Mouse (Mus musculus): ENCODE results near the gene Wnt11. TPM values are rescaled to one million over a fixed set of nuclear protein-coding genes. Genes with fewer than 3 reads are reported as not detected.

Wnt11 gene
- polyA plus RNA-seq, 2 experiments, result 39.1 to 115 TPM

DNA sequence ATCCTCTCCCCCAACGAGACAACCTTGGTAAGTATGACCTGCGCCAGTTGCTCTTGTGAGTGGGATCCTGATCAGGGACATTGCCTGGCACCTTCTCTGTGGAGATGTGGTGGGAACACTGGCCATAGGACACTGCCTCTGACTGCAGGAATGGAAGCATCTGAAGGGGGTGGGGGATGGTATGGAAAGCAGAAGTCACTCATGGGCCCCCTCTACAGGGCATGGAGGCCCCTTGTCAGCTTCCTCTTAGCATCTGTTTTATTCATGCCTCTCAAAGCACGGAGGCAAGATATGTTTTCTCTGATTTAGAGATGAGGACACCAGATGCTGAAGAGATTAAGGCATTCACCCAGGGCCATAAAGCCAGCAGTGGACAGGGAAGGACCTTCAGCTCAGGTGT, 34.2 kb downstream of the Wnt11 start:
- no peaks in the 10 kb centered on the region for H3K9me3 ChIP-seq (ENCODE audit: control insufficient read depth, low read length)
- H3K36me3 ChIP-seq (ENCODE audit: control insufficient read depth, insufficient read depth, low read length), result no peaks in the 10 kb centered on the region
- peaks cover 46% of the 10 kb centered on the region for H3K4me1 ChIP-seq (ENCODE audit: control insufficient read depth, insufficient read depth, low read length)
- no peak overlapping the region for H3K4me3 ChIP-seq (replicated peaks; ENCODE audit: low read length)
- 58% methylated on average over 3 of the region's 3 CpGs for WGBS
- no peak overlapping the region for H3K27ac ChIP-seq (replicated peaks; ENCODE audit: low read depth, low read length)
- TF ChIP-seq POLR2A (IDR thresholded peaks at IDR 0.05; ENCODE audit: borderline replicate concordance, extremely low read depth, insufficient read depth, insufficient read length), result no peak
- H3K9ac ChIP-seq (ENCODE audit: low read depth, low read length, severe bottlenecking), result no peak overlapping the region
- no peaks in the 10 kb centered on the region for H3K27me3 ChIP-seq (ENCODE audit: control insufficient read depth, insufficient read depth, low read length)
- no peak for DNase-seq (ENCODE audit: low spot score)
- ATAC-seq (ENCODE audit: low FRiP score, low read depth), result no peak
- no peak overlapping the region for H3K4me2 ChIP-seq (replicated peaks; ENCODE audit: low read depth, low read length, severe bottlenecking)

- Histone ChIP-seq H3K27me3 (ENCODE audit: control insufficient read depth, insufficient read depth, low read length) (no peaks in the 10 kb centered on the region), H3K4me3 (replicated peaks; ENCODE audit: low read length) (no peak overlapping the region), H3K4me1 (ENCODE audit: control insufficient read depth, insufficient read depth, low read length) (peaks cover 59% of the 10 kb centered on the region), H3K4me2 (replicated peaks; ENCODE audit: low read depth, low read length, severe bottlenecking) (no peak overlapping the region), H3K36me3 (ENCODE audit: control insufficient read depth, insufficient read depth, low read length) (no peaks in the 10 kb centered on the region), H3K9ac (ENCODE audit: low read depth, low read length, severe bottlenecking) (no peak overlapping the region), H3K9me3 (ENCODE audit: control insufficient read depth, low read length) (no peaks in the 10 kb centered on the region), H3K27ac (replicated peaks; ENCODE audit: low read depth, low read length) (peak overlapping the region; percentile 34)
- no peak for TF ChIP-seq POLR2A (IDR thresholded peaks at IDR 0.05; ENCODE audit: borderline replicate concordance, extremely low read depth, insufficient read depth, insufficient read length)
- DNase-seq (ENCODE audit: low spot score) (peak; percentile 54), ATAC-seq (ENCODE audit: low FRiP score, low read depth) (peak; percentile 54)
- 12% methylated on average over 12 of the region's 12 CpGs for WGBS
These were observed 35.9 kb downstream of the Wnt11 start for GRCm38 (mm10) chr7:98870791-98871190.

- TF ChIP-seq POLR2A (IDR thresholded peaks at IDR 0.05; ENCODE audit: borderline replicate concordance, extremely low read depth, insufficient read depth, insufficient read length), result no peak
- 44% methylated on average over 12 of the region's 12 CpGs for WGBS
- H3K4me1 ChIP-seq (ENCODE audit: control insufficient read depth, insufficient read depth, low read length), result peaks cover 65% of the 10 kb centered on the region
- no peaks in the 10 kb centered on the region for H3K36me3 ChIP-seq (ENCODE audit: control insufficient read depth, insufficient read depth, low read length)
- H3K4me2 ChIP-seq (replicated peaks; ENCODE audit: low read depth, low read length, severe bottlenecking), result peak overlapping the region; percentile 10; the same call in 1 of the 2 replicates
- H3K9ac ChIP-seq (ENCODE audit: low read depth, low read length, severe bottlenecking), result no peak overlapping the region
- DNase-seq (ENCODE audit: low spot score) (peak; percentile 31), ATAC-seq (ENCODE audit: low FRiP score, low read depth) (no peak)
- H3K27me3 ChIP-seq (ENCODE audit: control insufficient read depth, insufficient read depth, low read length), result no peaks in the 10 kb centered on the region
- H3K27ac ChIP-seq (replicated peaks; ENCODE audit: low read depth, low read length), result no peak overlapping the region
- no peak overlapping the region for H3K4me3 ChIP-seq (replicated peaks; ENCODE audit: low read length)
- H3K9me3 ChIP-seq (ENCODE audit: control insufficient read depth, low read length), result no peaks in the 10 kb centered on the region
These were observed 37.0 kb downstream of the Wnt11 start for GRCm38 (mm10) chr7:98871882-98872281.

DNA sequence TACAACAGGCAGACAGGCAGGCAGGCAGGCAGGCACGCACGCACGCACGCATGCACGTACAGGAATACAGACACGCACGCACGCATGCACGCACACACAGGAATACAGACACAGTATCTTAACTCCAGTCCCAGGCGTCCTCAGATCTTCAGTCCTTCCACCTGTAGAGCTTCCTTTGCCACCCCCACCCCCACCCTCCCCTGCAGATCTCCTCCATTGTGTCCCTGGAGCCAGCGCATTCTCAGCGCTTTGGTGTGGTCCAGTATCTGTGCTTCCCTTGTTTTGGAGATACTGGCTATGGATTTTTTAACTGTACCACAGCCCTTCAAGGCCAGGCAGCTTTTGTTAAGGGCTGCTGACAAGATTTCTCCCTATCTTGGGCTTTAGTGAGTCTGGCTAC, 38.4 kb downstream of the Wnt11 start:
- Histone ChIP-seq H3K9ac (ENCODE audit: low read depth, low read length, severe bottlenecking) (no peak overlapping the region), H3K4me3 (replicated peaks; ENCODE audit: low read length) (no peak overlapping the region), H3K4me2 (replicated peaks; ENCODE audit: low read depth, low read length, severe bottlenecking) (no peak overlapping the region), H3K27ac (replicated peaks; ENCODE audit: low read depth, low read length) (no peak overlapping the region), H3K27me3 (ENCODE audit: control insufficient read depth, insufficient read depth, low read length) (no peaks in the 10 kb centered on the region), H3K9me3 (ENCODE audit: control insufficient read depth, low read length) (no peaks in the 10 kb centered on the region), H3K36me3 (ENCODE audit: control insufficient read depth, insufficient read depth, low read length) (no peaks in the 10 kb centered on the region), H3K4me1 (ENCODE audit: control insufficient read depth, insufficient read depth, low read length) (peaks cover 58% of the 10 kb centered on the region)
- DNase-seq (ENCODE audit: low spot score), result no peak
- ATAC-seq (ENCODE audit: low FRiP score, low read depth), result no peak
- no peak for TF ChIP-seq POLR2A (IDR thresholded peaks at IDR 0.05; ENCODE audit: borderline replicate concordance, extremely low read depth, insufficient read depth, insufficient read length)
- 89% methylated on average over 12 of the region's 12 CpGs for WGBS

DNA sequence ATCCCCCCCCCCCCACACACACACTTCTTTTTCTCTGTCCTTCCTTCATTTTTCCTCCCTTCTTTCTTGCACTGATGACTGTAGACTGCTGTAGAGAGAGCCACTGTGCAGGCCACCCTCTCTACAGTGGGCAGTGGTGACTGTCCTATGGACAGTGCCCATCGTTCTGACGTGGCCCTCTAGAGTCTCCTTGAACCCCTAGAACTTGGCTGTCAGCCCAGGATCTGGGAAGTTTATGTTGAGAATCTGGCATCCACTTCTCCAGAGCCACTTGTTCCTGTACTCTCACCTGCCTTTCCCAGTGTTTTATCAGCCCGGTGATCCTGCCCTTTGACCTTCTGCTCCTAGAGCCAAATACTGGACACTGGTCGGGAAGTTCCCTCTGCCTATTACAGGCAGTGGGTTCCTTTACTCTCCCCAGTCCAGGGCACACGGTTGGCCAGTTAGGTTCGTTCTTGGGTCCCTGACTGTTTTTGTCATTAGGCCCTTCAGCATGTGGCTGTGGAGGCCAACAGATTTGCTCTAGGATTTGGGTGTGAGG, 39.6 kb downstream of the Wnt11 start:
- no peaks in the 10 kb centered on the region for H3K27me3 ChIP-seq (ENCODE audit: control insufficient read depth, insufficient read depth, low read length)
- no peak for TF ChIP-seq POLR2A (IDR thresholded peaks at IDR 0.05; ENCODE audit: borderline replicate concordance, extremely low read depth, insufficient read depth, insufficient read length)
- H3K4me1 ChIP-seq (ENCODE audit: control insufficient read depth, insufficient read depth, low read length), result peaks cover 57% of the 10 kb centered on the region
- no peak overlapping the region for H3K27ac ChIP-seq (replicated peaks; ENCODE audit: low read depth, low read length)
- 48% methylated on average over 6 of the region's 6 CpGs for WGBS
- H3K9me3 ChIP-seq (ENCODE audit: control insufficient read depth, low read length), result no peaks in the 10 kb centered on the region
- H3K9ac ChIP-seq (ENCODE audit: low read depth, low read length, severe bottlenecking), result no peak overlapping the region
- H3K4me3 ChIP-seq (replicated peaks; ENCODE audit: low read length), result no peak overlapping the region
- no peak overlapping the region for H3K4me2 ChIP-seq (replicated peaks; ENCODE audit: low read depth, low read length, severe bottlenecking)
- no peak for ATAC-seq (ENCODE audit: low FRiP score, low read depth)
- H3K36me3 ChIP-seq (ENCODE audit: control insufficient read depth, insufficient read depth, low read length), result no peaks in the 10 kb centered on the region
- DNase-seq (ENCODE audit: low spot score), result no peak

Data from limb, embryonic 14.5 days (tissue).